Mouse (Mus musculus): Measurements from ENCODE around the gene Dmbx1.

DNA sequence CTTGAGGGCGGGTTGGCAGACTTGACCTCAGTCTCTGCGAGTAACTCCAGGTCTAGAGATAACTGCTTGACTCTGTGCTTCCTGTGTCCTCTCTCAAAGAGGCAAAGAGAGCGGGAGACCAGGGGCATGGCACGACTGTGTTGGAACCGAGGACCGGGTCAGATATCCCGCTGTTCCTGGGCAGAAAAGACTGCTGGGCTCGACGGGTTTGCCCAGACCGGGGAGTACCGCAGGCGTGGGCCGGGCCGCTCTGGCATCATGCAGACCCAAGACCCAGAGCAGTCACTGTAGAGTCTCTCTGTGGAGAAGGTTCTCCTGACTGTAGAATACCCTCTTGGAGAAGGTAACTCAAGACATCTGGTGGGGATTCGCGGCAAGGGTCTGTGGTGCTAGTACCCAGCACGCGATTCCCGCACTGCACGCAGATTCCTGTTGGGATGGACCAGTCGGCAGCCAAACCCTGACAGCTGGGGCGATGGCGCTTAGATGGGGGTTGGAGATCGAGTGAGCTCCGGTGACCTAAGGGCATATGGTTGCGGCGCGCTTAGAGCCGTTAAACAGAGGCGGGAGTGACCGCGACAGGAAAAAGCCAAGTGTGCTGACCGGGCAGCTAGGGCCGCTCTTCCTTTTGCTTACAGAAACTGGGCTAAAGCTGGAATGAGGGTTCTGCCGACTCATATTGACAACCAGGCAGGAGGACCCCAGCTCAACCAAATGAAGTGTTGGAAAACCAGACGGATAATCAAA is 3.7 kb downstream of the Dmbx1 start:
- no peak for TF ChIP-seq POLR2A (IDR thresholded peaks at IDR 0.05; ENCODE audit: borderline replicate concordance, insufficient read depth, low read length)
- TF ChIP-seq CTCF (IDR thresholded peaks at IDR 0.05; ENCODE audit: borderline replicate concordance, insufficient read depth, low read depth, low read length) = no peak

Measured in cerebellum, adult 2 months (tissue).